In the genomic region with DNA sequence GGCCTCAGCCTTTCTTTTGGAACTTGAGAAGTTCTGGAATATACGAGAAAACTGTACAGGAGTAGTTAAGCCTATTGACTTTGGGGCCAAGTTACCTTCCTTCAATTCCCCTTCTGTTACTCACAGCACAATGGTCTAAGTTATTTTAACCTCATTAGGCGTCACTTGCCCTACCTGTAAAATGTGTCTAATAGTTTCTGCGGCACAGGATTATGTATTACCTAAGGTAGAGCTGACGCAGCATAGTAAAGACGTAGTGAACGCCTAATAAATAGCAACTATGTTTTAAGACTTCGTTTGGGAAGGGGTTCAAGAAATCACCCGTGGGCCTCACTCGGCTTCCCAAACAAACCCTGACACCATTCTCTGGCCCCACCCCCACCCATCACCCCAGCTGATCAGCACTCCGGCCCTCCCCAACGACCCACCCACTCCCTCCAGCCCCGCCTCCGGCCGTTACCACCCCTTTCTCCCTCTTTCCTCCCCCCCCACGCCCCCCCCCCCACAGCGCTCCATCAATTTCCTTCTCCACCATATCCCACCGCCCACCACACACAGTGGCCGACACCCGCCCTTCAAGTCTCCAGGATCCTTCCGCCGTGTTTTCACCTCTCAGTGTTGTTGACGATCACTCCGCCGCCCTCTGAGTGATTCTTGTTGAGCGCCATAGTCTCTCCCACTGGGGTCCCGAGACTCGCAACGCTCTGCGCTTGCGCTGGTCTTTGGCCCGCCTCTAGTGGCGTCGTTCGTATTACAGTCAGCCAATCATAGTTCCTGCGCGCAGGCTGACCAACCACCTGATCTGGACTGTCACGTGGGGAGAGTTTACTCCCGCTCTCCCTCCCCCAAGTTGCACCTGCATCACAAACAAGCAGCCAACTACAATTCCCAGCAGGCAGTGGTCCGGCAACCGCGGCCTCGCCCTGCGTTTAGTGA, we compare ENCODE assay signal across 1 mouse cellular context.
TF ChIP-seq lines count a peak whose summit lies in the region.

TSS of gene Wbp2 (minus strand) at position 738 of the 936 bp plus-strand sequence.

TF ChIP-seq in myocyte, 11 proteins besides CTCF, POLR2A, EP300 and RAD21 (continued from another document):
- TF ChIP-seq TCF12 (IDR thresholded peaks at IDR 0.05; ENCODE audit: insufficient read depth, poor library complexity, severe bottlenecking) (no peak), MYOD1 (IDR thresholded peaks at IDR 0.05; ENCODE audit: control insufficient read depth in 1 of 3, insufficient read length in 2 of 3, low read depth in 2 of 3) (peak in 1 of 3 experiments; percentile 57), SRF (IDR thresholded peaks at IDR 0.05; ENCODE audit: control insufficient read depth, insufficient read length, low read depth) (peak; percentile 12), MYOG (IDR thresholded peaks at IDR 0.05; ENCODE audit: control insufficient read depth in 1 of 3, insufficient read depth in 1 of 3, insufficient read length in 2 of 3, low read depth in 2 of 3) (peak in 1 of 3 experiments; percentile 29), POLR2AphosphoS2 (IDR thresholded peaks at IDR 0.05; ENCODE audit: insufficient read length, low read depth) (peak; percentile 28)
TF ChIP-seq in myocyte: peak in this region for 5.
